Mouse (Mus musculus) kidney, embryonic 15.5 days (tissue): Measurements from ENCODE around the gene Gpx4. TPM values are rescaled to one million over a fixed set of nuclear protein-coding genes. Genes with fewer than 3 reads are reported as not detected.

Source experiments
- ATAC-seq: fragments of 200-750 bp; cut with Nextera tagmentation; replicated peaks from 2 replicates; pipeline ENCODE4 v1.8.0; 2017; ENCODE audit warnings: moderate TSS enrichment; ENCODE audit not compliant: low FRiP score
- H3K27ac ChIP-seq: fragments of 300-500 bp; sonication (generic); 2 replicates; pipeline ENCODE4 v1.5.1; 2015; ENCODE audit warnings: mild to moderate bottlenecking, inconsistent platforms
- H3K27me3 ChIP-seq: fragments of 300-500 bp; sonication (generic); 2 replicates; pipeline ENCODE4 v1.6.1; 2015; ENCODE audit warnings: inconsistent platforms
- H3K36me3 ChIP-seq: fragments of 300-500 bp; sonication (generic); 2 replicates; pipeline ENCODE4 v1.6.1; 2015; ENCODE audit warnings: inconsistent platforms
- H3K4me1 ChIP-seq: fragments of 300-500 bp; sonication (generic); 2 replicates; pipeline ENCODE4 v1.6.1; 2015; ENCODE audit warnings: inconsistent platforms
- H3K4me2 ChIP-seq: fragments of 300-500 bp; sonication (generic); 2 replicates; pipeline ENCODE4 v1.6.1; 2015; ENCODE audit warnings: moderate library complexity, mild to moderate bottlenecking, inconsistent platforms
- H3K4me3 ChIP-seq: fragments of 300-500 bp; sonication (generic); replicated peaks from 2 replicates; pipeline ENCODE4 v1.5.1; 2015; ENCODE audit warnings: mild to moderate bottlenecking, inconsistent platforms
- H3K9ac ChIP-seq: fragments of 300-500 bp; sonication (generic); 2 replicates; pipeline ENCODE4 v1.6.1; 2015; ENCODE audit warnings: mild to moderate bottlenecking, inconsistent platforms
- H3K9me3 ChIP-seq: fragments of 300-500 bp; sonication (generic); replicated peaks from 2 replicates; pipeline ENCODE4 v1.6.1; 2016; ENCODE audit warnings: inconsistent platforms
- WGBS: fragments of 180-500 bp; shearing (Covaris S2); methylation state at CpG from one replicate; pipeline ENCODE4 v1.1.7; 2015; ENCODE audit warnings: mixed read lengths; 5-methylcytosine and 5-hydroxymethylcytosine counted together
- polyA plus RNA-seq: library from polyadenylated mRNA; unstranded; fragments of >200 nt; fragmentation: Nextera tagmentation; extraction: Ambion mirVana; gene quantifications from 2 replicates; pipeline ENCODE4 v1.2.1, GENCODE M21; 2015

Gene Gpx4
- polyA plus RNA-seq, 1 experiment from 2014 or later = 603 TPM

DNA sequence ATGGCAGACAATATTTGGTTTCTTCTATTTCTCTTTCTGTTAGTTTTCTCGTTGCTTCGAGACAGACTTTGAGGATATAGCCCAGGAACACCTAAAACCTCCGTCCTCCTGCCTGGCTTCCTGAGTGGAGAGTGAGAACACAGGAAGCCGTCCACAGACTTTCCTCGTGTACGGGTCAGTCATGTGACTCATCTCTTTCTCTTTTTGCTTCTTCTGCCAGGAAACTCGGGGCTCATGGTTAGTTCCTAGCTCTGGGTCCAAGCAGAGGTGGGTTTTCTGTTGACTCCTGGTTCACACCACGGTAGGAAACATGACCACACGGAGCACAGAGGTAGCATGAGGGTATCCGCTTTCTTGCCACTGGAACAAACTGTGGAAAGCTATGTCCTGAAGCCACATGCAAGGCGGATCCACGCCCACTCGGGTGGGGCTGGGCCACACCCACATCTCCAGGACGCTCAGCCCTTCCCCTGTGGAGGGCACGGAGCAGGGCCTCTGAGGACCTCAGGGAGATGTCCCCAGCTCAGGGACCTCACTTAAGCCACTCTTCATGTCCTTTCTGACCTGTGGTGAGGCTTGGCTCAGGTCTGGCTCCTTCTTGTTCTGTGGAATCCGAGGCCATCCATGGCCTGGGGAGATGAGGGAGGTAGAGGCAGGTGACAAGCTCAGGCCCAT is 33.6 kb downstream of the Gpx4 start:
- Histone ChIP-seq H3K36me3 (peaks cover 70% of the 10 kb centered on the region), H3K4me3 (no peak overlapping the region), H3K27me3 (no peaks in the 10 kb centered on the region), H3K27ac (no peak overlapping the region), H3K4me2 (no peak overlapping the region), H3K9ac (no peak overlapping the region), H3K9me3 (no peaks in the 10 kb centered on the region), H3K4me1 (peaks cover 22% of the 10 kb centered on the region)
- ATAC-seq = no peak
- 80% methylated on average over 16 of the region's 16 CpGs for WGBS

GRCm38 (mm10) chr10:80081075-80081474 is 34.1 kb downstream of the Gpx4 start:
- Histone ChIP-seq H3K9ac (no peak overlapping the region), H3K27ac (no peak overlapping the region), H3K27me3 (no peaks in the 10 kb centered on the region), H3K4me1 (peaks cover 20% of the 10 kb centered on the region), H3K9me3 (no peaks in the 10 kb centered on the region), H3K4me3 (no peak overlapping the region), H3K36me3 (peaks cover 72% of the 10 kb centered on the region), H3K4me2 (no peak overlapping the region)
- ATAC-seq = no peak
- WGBS = 76% methylated on average over 3 of the region's 3 CpGs

GRCm38 (mm10) chr10:80084817-80085487 is 38.0 kb downstream of the Gpx4 start:
- Histone ChIP-seq H3K4me2 (no peak overlapping the region), H3K36me3 (peaks cover 55% of the 10 kb centered on the region), H3K9ac (no peak overlapping the region), H3K4me1 (peaks cover 33% of the 10 kb centered on the region), H3K9me3 (no peaks in the 10 kb centered on the region), H3K27ac (peak overlapping the region; percentile 77), H3K4me3 (no peak overlapping the region), H3K27me3 (no peaks in the 10 kb centered on the region)
- WGBS = 49% methylated on average over 9 of the region's 9 CpGs
- ATAC-seq = peak; percentile 43; the same call in 1 of the 2 replicates

DNA sequence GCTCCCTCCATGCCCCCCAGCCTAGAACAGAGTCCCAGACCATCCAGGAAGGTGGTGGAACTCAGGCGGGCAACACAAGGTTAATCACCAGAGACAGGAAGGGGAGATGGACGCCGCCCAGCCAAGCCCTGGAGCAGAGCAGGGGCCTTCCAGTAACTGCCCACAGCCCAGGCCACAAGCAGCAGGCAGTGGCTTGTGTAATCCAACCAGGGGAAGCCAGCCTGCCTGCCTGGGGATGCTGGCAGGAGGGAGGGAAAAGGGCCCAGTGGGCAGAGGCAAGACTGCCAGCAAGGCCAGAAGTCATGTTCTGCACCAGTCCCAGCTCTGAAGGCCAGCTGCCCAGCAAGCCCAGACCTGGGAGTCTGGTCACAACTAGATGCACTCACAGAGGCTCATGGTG is 39.9 kb downstream of the Gpx4 start:
- Histone ChIP-seq H3K9me3 (no peaks in the 10 kb centered on the region), H3K36me3 (peaks cover 37% of the 10 kb centered on the region), H3K4me2 (no peak overlapping the region), H3K27me3 (no peaks in the 10 kb centered on the region), H3K4me3 (no peak overlapping the region), H3K9ac (no peak overlapping the region), H3K4me1 (peaks cover 33% of the 10 kb centered on the region), H3K27ac (no peak overlapping the region)
- 66% methylated on average over 3 of the region's 3 CpGs for WGBS
- no peak for ATAC-seq

GRCm38 (mm10) chr10:80087483-80087882 is 40.5 kb downstream of the Gpx4 start:
- no peak overlapping the region for H3K4me3 ChIP-seq
- 85% methylated on average over 8 of the region's 8 CpGs for WGBS

DNA sequence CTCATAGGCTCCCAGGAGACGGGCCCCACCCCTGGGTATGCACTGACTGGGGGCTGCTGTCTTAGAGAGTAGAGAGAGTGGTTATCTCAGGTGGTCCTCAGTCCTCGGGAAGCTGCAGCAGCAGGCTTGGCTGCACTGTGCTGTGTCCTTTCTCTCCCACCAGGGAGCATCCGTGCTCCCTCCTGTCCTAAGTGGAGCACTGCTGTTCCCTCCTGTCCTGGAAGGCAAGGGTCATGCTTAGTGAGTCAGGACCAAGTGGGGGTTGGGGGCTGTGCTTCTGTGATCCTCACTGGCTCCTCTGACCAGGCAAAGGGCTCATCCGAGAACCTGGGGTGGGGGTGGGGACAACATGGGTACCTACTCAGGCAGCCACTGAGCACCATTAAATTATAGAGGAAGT is 42.2 kb downstream of the Gpx4 start:
- 0 out of 2 replicates have a peak, but pooled peaks have one; percentile 5 for ATAC-seq
- H3K27ac ChIP-seq = 0 out of 2 replicates have a peak overlapping the region, but pooled peaks have one; percentile 18
- H3K9ac ChIP-seq = no peak overlapping the region
- peaks cover 43% of the 10 kb centered on the region for H3K4me1 ChIP-seq
- H3K4me3 ChIP-seq = no peak overlapping the region
- H3K27me3 ChIP-seq = no peaks in the 10 kb centered on the region
- H3K9me3 ChIP-seq = no peaks in the 10 kb centered on the region
- no peak overlapping the region for H3K4me2 ChIP-seq
- peaks cover 15% of the 10 kb centered on the region for H3K36me3 ChIP-seq
- WGBS = 43% methylated on average over 4 of the region's 4 CpGs

More at GRCm38 (mm10) chr10:80087483-80087882, 40.5 kb downstream of the Gpx4 start:
- Histone ChIP-seq H3K4me1 (peaks cover 33% of the 10 kb centered on the region), H3K9me3 (no peaks in the 10 kb centered on the region), H3K9ac (no peak overlapping the region), H3K27me3 (no peaks in the 10 kb centered on the region), H3K4me2 (no peak overlapping the region), H3K27ac (0 out of 2 replicates have a peak overlapping the region, but pooled peaks have one; percentile 9), H3K36me3 (peaks cover 31% of the 10 kb centered on the region)
- ATAC-seq = no peak

DNA sequence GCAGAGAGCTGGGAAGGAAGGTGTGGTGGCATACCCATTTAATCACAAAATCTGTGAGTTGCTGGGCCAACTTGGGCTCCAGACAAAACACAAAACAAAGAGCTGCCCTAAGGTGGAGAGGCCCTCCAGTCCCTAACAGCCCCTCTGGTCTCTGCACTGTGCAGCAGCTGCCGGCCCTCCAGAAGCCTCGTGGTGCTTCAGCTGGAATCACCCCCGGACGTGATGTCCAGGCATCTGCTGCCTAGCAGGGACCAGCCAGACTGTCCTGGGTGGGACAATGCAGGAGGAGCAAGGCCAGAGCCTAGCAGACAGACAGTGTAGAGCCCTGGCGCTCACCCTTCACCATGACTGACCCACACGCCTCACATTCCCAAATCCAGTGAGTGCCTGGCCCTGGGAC is 44.6 kb downstream of the Gpx4 start:
- H3K27ac ChIP-seq = no peak overlapping the region
- no peak for ATAC-seq
- H3K9ac ChIP-seq = no peak overlapping the region
- no peak overlapping the region for H3K4me2 ChIP-seq
- no peaks in the 10 kb centered on the region for H3K36me3 ChIP-seq
- H3K27me3 ChIP-seq = no peaks in the 10 kb centered on the region
- peaks cover 46% of the 10 kb centered on the region for H3K4me1 ChIP-seq
- no peaks in the 10 kb centered on the region for H3K9me3 ChIP-seq
- 91% methylated on average over 6 of the region's 6 CpGs for WGBS
- no peak overlapping the region for H3K4me3 ChIP-seq

GRCm38 (mm10) chr10:80092690-80093089 is 45.7 kb downstream of the Gpx4 start:
- Histone ChIP-seq H3K9ac (no peak overlapping the region), H3K36me3 (no peaks in the 10 kb centered on the region), H3K4me3 (no peak overlapping the region), H3K4me1 (peaks cover 53% of the 10 kb centered on the region), H3K27ac (no peak overlapping the region), H3K27me3 (no peaks in the 10 kb centered on the region), H3K9me3 (no peaks in the 10 kb centered on the region), H3K4me2 (no peak overlapping the region)
- WGBS = 76% methylated on average over 5 of the region's 5 CpGs
- no peak for ATAC-seq

DNA sequence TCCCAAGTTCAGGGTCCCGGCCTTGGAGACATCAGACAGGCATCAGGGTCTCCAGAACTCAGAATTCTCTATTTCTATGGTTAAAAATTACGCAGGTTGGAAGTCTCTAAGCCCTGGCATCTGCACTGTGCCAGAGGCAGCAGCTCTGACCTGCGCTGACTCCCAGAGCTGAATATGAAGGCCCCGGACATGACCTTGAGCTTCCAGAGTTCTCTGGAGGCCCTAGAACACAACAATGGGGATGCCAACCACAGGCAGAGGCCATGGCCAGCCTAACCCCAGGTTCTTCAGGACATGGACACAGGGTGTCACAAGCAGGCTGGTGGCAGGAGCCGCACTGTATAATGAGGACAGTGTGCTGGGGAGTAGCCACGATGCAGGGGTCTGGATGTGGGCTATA is 47.1 kb downstream of the Gpx4 start:
- Histone ChIP-seq H3K9me3 (no peaks in the 10 kb centered on the region), H3K27me3 (no peaks in the 10 kb centered on the region), H3K4me2 (no peak overlapping the region), H3K9ac (no peak overlapping the region), H3K27ac (no peak overlapping the region), H3K4me3 (no peak overlapping the region), H3K4me1 (peaks cover 64% of the 10 kb centered on the region), H3K36me3 (no peaks in the 10 kb centered on the region)
- ATAC-seq = no peak
- 88% methylated on average over 6 of the region's 6 CpGs for WGBS

DNA sequence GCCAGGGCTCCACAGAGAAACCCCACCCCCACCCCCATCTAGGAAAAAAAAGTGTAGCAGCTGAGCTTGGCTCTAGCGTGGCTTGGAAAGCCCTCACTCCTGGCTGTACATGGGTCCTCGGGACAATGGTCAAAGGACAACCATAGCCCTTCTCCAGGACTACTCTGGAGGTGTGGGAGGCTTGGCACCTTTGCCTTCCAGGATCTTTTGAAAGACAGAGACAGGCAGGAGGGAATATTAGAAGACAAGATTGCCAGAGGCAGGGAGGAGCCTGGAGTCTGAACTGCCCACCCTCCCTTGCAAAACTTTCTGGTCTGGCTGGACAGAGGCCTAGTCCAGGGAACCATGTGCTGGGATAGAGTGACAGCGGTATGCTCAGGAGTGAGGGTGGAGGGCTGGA is 47.7 kb downstream of the Gpx4 start:
- WGBS = 67% methylated on average over 3 of the region's 3 CpGs
- no peak for ATAC-seq
- Histone ChIP-seq H3K27me3 (no peaks in the 10 kb centered on the region), H3K9ac (no peak overlapping the region), H3K4me3 (no peak overlapping the region), H3K4me2 (no peak overlapping the region), H3K9me3 (no peaks in the 10 kb centered on the region), H3K4me1 (peaks cover 64% of the 10 kb centered on the region), H3K36me3 (no peaks in the 10 kb centered on the region), H3K27ac (0 out of 2 replicates have a peak overlapping the region, but pooled peaks have one; percentile 3)

GRCm38 (mm10) chr10:80095547-80095946 is 48.6 kb downstream of the Gpx4 start:
- Histone ChIP-seq H3K9ac (no peak overlapping the region), H3K27ac (peak overlapping the region; percentile 3; the same call in 1 of the 2 replicates), H3K9me3 (no peaks in the 10 kb centered on the region), H3K4me3 (no peak overlapping the region), H3K4me2 (no peak overlapping the region), H3K4me1 (peaks cover 68% of the 10 kb centered on the region), H3K27me3 (no peaks in the 10 kb centered on the region), H3K36me3 (no peaks in the 10 kb centered on the region)
- no peak for ATAC-seq
- WGBS = 81% methylated on average over 5 of the region's 5 CpGs

GRCm38 (mm10) chr10:80097275-80097674 is 50.3 kb downstream of the Gpx4 start:
- H3K27me3 ChIP-seq = no peaks in the 10 kb centered on the region
- H3K27ac ChIP-seq = peak overlapping the region; percentile 78
- H3K4me2 ChIP-seq = peak overlapping the region; percentile 25
- 12% methylated on average over 6 of the region's 7 CpGs for WGBS
- no peak overlapping the region for H3K4me3 ChIP-seq
- H3K9me3 ChIP-seq = no peaks in the 10 kb centered on the region
- no peaks in the 10 kb centered on the region for H3K36me3 ChIP-seq
- peaks cover 83% of the 10 kb centered on the region for H3K4me1 ChIP-seq
- ATAC-seq = no peak; the same call in 1 of the 2 replicates
- no peak overlapping the region for H3K9ac ChIP-seq
